Comparison of ENCODE assay signal across 9 mouse cellular contexts in genomic region chr5:30638041-30638440, GRCm38 (mm10). TPM values are rescaled to one million over a fixed set of nuclear protein-coding genes. Genes with fewer than 3 reads are reported as not detected.
DNase-seq lines count a peak whose midpoint lies in the region; ATAC-seq and TF ChIP-seq lines count a peak whose summit lies in the region.
"Had no signal": no experiment of that assay in that cellular context is flagged by ENCODE, and none has a peak within 500 bp of the region (broad histone marks: within the 10 kb centered on the region; RNA-seq: fewer than 3 reads in every experiment).

No protein-coding gene starts in this region.

- no peak for TF ChIP-seq EP300 in ES-Bruce4 (IDR thresholded peaks at IDR 0.05; ENCODE audit: insufficient read depth, low read depth, low read length)

- H3K27ac ChIP-seq in ES-Bruce4 (ENCODE audit: insufficient read depth, low read length), result no peak overlapping the region
- H3K27ac ChIP-seq in forebrain, embryonic 15.5 days (replicated peaks), result no peak overlapping the region
- no peak overlapping the region for H3K27ac ChIP-seq in hindbrain, embryonic 11.5 days (ENCODE audit: low read depth, low read length)
- H3K27ac ChIP-seq: heart, embryonic 13.5 days had no signal

- no peaks in the 10 kb centered on the region for H3K9me3 ChIP-seq in ES-Bruce4 (replicated peaks; ENCODE audit: control insufficient read depth, insufficient read depth, low read length, poor library complexity, severe bottlenecking)
- H3K9me3 ChIP-seq in forebrain, embryonic 15.5 days, result no peaks in the 10 kb centered on the region
- H3K9me3 ChIP-seq in hindbrain, embryonic 11.5 days (ENCODE audit: control insufficient read depth, low read length), result no peaks in the 10 kb centered on the region
- H3K9me3 ChIP-seq: heart, embryonic 13.5 days had no signal

- no peak for TF ChIP-seq POLR2A in ES-Bruce4 (IDR thresholded peaks at IDR 0.05; ENCODE audit: insufficient read depth, low read length)
- no peak for TF ChIP-seq POLR2A in brain, embryonic 14.5 days (IDR thresholded peaks at IDR 0.05; ENCODE audit: borderline replicate concordance, extremely low read depth, insufficient read depth, insufficient read length, poor library complexity, severe bottlenecking)

- TF ChIP-seq CTCF in ES-Bruce4 (IDR thresholded peaks at IDR 0.05; ENCODE audit: low read depth, low read length), result peak; percentile 92
- TF ChIP-seq CTCF in brain, embryonic 14.5 days (IDR thresholded peaks at IDR 0.05; ENCODE audit: borderline replicate concordance, extremely low read depth, insufficient read depth, insufficient read length), result peak; percentile 79

- H3K27me3 ChIP-seq in ES-Bruce4 (ENCODE audit: control insufficient read depth, insufficient read depth, low read length, poor library complexity, severe bottlenecking), result no peaks in the 10 kb centered on the region
- H3K27me3 ChIP-seq in forebrain, embryonic 15.5 days, result no peaks in the 10 kb centered on the region
- H3K27me3 ChIP-seq in hindbrain, embryonic 11.5 days (ENCODE audit: control insufficient read depth, insufficient read depth, low read length), result 0 out of 2 replicates have a peak, but pooled peaks cover 2% of the 10 kb centered on the region

- H3K4me2 ChIP-seq in forebrain, embryonic 15.5 days (replicated peaks), result no peak overlapping the region
- H3K4me2 ChIP-seq in hindbrain, embryonic 11.5 days (replicated peaks; ENCODE audit: low read depth, low read length), result no peak overlapping the region
- H3K4me2 ChIP-seq: heart, embryonic 13.5 days had no signal

- no peaks in the 10 kb centered on the region for H3K4me1 ChIP-seq in ES-Bruce4 (ENCODE audit: control insufficient read depth, insufficient read depth, low read length)
- no peaks in the 10 kb centered on the region for H3K4me1 ChIP-seq in forebrain, embryonic 15.5 days
- no peaks in the 10 kb centered on the region for H3K4me1 ChIP-seq in hindbrain, embryonic 11.5 days (replicated peaks; ENCODE audit: control insufficient read depth, insufficient read depth, low read length)

- H3K36me3 ChIP-seq in ES-Bruce4 (ENCODE audit: control insufficient read depth, insufficient read depth, low read length, poor library complexity, severe bottlenecking), result no peaks in the 10 kb centered on the region
- no peaks in the 10 kb centered on the region for H3K36me3 ChIP-seq in forebrain, embryonic 15.5 days
- no peaks in the 10 kb centered on the region for H3K36me3 ChIP-seq in hindbrain, embryonic 11.5 days (ENCODE audit: control insufficient read depth, insufficient read depth, low read length)
- H3K36me3 ChIP-seq: heart, embryonic 13.5 days had no signal

- H3K9ac ChIP-seq in ES-Bruce4 (ENCODE audit: low read depth, poor library complexity, severe bottlenecking), result no peak overlapping the region
- no peak overlapping the region for H3K9ac ChIP-seq in forebrain, embryonic 15.5 days (replicated peaks)
- H3K9ac ChIP-seq in hindbrain, embryonic 11.5 days (ENCODE audit: low read depth, low read length), result no peak overlapping the region
- H3K9ac ChIP-seq: heart, embryonic 13.5 days had no signal

- WGBS in forebrain, embryonic 15.5 days, result 4% methylated on average over 6 of the region's 6 CpGs
- 5% methylated on average over 6 of the region's 6 CpGs for WGBS in hindbrain, embryonic 11.5 days

- peak; percentile 77 for DNase-seq in brain, embryonic 14.5 days (ENCODE audit: low read depth)
- peak; percentile 77 for DNase-seq in hindbrain, embryonic 11.5 days (ENCODE audit: low spot score)
- DNase-seq in layer of hippocampus, postnatal 10 days (ENCODE audit: low spot score in 2 of 2), result peak; percentile 84 to 86
- DNase-seq in lung, postnatal 25 days (ENCODE audit: low spot score), result peak; percentile 86
- DNase-seq in retina, postnatal 1 day, result peak; percentile 73
- DNase-seq in thymus, postnatal 4 days, result peak; percentile 65

- ATAC-seq in forebrain, embryonic 15.5 days (replicated peaks), result 0 out of 2 replicates have a peak, but pooled peaks have one; percentile 48
- ATAC-seq in hindbrain, embryonic 11.5 days (ENCODE audit: low FRiP score), result no peak

- H3K4me3 ChIP-seq in ES-Bruce4 (ENCODE audit: low read depth, low read length), result no peak overlapping the region
- H3K4me3 ChIP-seq in forebrain, embryonic 15.5 days, result no peak overlapping the region
- H3K4me3 ChIP-seq in hindbrain, embryonic 11.5 days (ENCODE audit: low read depth, low read length), result no peak overlapping the region
- H3K4me3 ChIP-seq: heart, embryonic 13.5 days had no signal

RNA-seq across cellular contexts. Expression of gene Slc35f6, which starts 9.7 kb away (rescaled TPM):
- 14.3 and 17.6 TPM in 2 replicates for polyA plus RNA-seq in ES-Bruce4 (2011; ENCODE audit: insufficient read depth, insufficient read length, low read depth, missing spikeins)
- polyA plus RNA-seq in brain, embryonic 14.5 days (2012; rRNA removed), result 44.4 and 52.9 TPM in 2 replicates
- polyA plus RNA-seq in forebrain, embryonic 15.5 days (2015; fragmentation: Nextera tagmentation; extraction: Ambion mirVana), result 28.0 and 31.1 TPM in 2 replicates
- polyA plus RNA-seq in hindbrain, embryonic 11.5 days (2014; fragmentation: Nextera tagmentation; extraction: Ambion mirVana), result 25.2 and 28.8 TPM in 2 replicates
- 10 to 100 TPM; 29.0 TPM for total RNA-seq in layer of hippocampus, postnatal 10 days (2021)

RNA-seq across cellular contexts. Expression of gene Cenpa, which starts 28.5 kb away (rescaled TPM):
- polyA plus RNA-seq in ES-Bruce4 (2011; ENCODE audit: insufficient read depth, insufficient read length, low read depth, missing spikeins), result 257 and 258 TPM in 2 replicates
- polyA plus RNA-seq in brain, embryonic 14.5 days (2012; rRNA removed), result 55.9 and 105 TPM in 2 replicates
- 128 and 151 TPM in 2 replicates for polyA plus RNA-seq in forebrain, embryonic 15.5 days (2015; fragmentation: Nextera tagmentation; extraction: Ambion mirVana)
- 324 and 338 TPM in 2 replicates for polyA plus RNA-seq in hindbrain, embryonic 11.5 days (2014; fragmentation: Nextera tagmentation; extraction: Ambion mirVana)
- 10 to 100 TPM in 1 of 2 experiments, 1 to 10 TPM in 1; 9.3 to 10.4 TPM for total RNA-seq in layer of hippocampus, postnatal 10 days (2021)

RNA-seq across cellular contexts. Expression of gene Kcnk3, which starts 50.1 kb away (rescaled TPM):
- polyA plus RNA-seq in ES-Bruce4 (2011; ENCODE audit: insufficient read depth, insufficient read length, low read depth, missing spikeins), result not detected in 2 replicates
- polyA plus RNA-seq in brain, embryonic 14.5 days (2012; rRNA removed), result 5.5 and 10.9 TPM in 2 replicates
- 2.3 and 3.1 TPM in 2 replicates for polyA plus RNA-seq in forebrain, embryonic 15.5 days (2015; fragmentation: Nextera tagmentation; extraction: Ambion mirVana)
- 0.65 and 0.66 TPM in 2 replicates for polyA plus RNA-seq in hindbrain, embryonic 11.5 days (2014; fragmentation: Nextera tagmentation; extraction: Ambion mirVana)
- 10 to 100 TPM; 10.3 to 11.6 TPM for total RNA-seq in layer of hippocampus, postnatal 10 days (2021)
